Mouse (Mus musculus) granulocyte monocyte progenitor cell, adult 5-6 weeks (primary cell): ENCODE measurements around the gene Spert. TPM values are rescaled to one million over a fixed set of nuclear protein-coding genes. Genes with fewer than 3 reads are reported as not detected.

ENCODE experiments used
- total RNA-seq, 2 experiments: library from RNA; stranded (forward) in 1 of 2; stranded (reverse) in 1 of 2; fragments of 200-712, 200-1000 nt in 1 of 2; fragments of >200 nt in 1 of 2; fragmentation: Nextera tagmentation in 1 of 2; gene quantifications; 2 replicates each; pipeline ENCODE4 v1.2.3; 2014 to 2017

The Spert gene
- total RNA-seq, 2 experiments from 2014 or later, result not detected

Other genes with a start within 250 kb of the Spert start
- not detected in 2 replicates for gene Siah3, start 137.1 kb downstream of the Spert start, total RNA-seq (2014; fragmentation: Nextera tagmentation)
- gene Siah3, start 137.1 kb downstream of the Spert start, total RNA-seq (2017), result not detected in 2 replicates
- not detected in 2 replicates for gene Erich6b, start 49.1 kb upstream of the Spert start, total RNA-seq (2014; fragmentation: Nextera tagmentation)
- not detected in 2 replicates for gene Erich6b, start 49.1 kb upstream of the Spert start, total RNA-seq (2017)
- 17.4 and 21.1 TPM in 2 replicates for gene Cog3, start 161.4 kb upstream of the Spert start, total RNA-seq (2014; fragmentation: Nextera tagmentation)
- gene Cog3, start 161.4 kb upstream of the Spert start, total RNA-seq (2017), result 26.1 and 30.3 TPM in 2 replicates
- gene Slc25a30, start 193.9 kb upstream of the Spert start, total RNA-seq (2014; fragmentation: Nextera tagmentation), result 15.4 and 26.2 TPM in 2 replicates
- gene Slc25a30, start 193.9 kb upstream of the Spert start, total RNA-seq (2017), result 16.0 and 20.5 TPM in 2 replicates